Mouse (Mus musculus) limb, embryonic 11.5 days (tissue): ENCODE measurements around the gene Glipr1. TPM values are rescaled to one million over a fixed set of nuclear protein-coding genes. Genes with fewer than 3 reads are reported as not detected.

Experiments used
- ATAC-seq: fragments of 200-750 bp; cut with Nextera tagmentation; 2 replicates; pipeline ENCODE4 v1.8.0; 2017; ENCODE audit warnings: low read depth; ENCODE audit not compliant: insufficient number of reproducible peaks, low FRiP score, low TSS enrichment
- DNase-seq: peaks from one replicate; pipeline ENCODE4 v3.0.0-alpha.2; 2015; ENCODE audit warnings: low spot score
- H3K27ac ChIP-seq: fragments of 300-500 bp; sonication (generic); replicated peaks from 2 replicates; pipeline ENCODE4 v1.5.1; 2014; ENCODE audit warnings: low read depth, mild to moderate bottlenecking, low read length
- H3K27me3 ChIP-seq: fragments of 300-500 bp; sonication (generic); 2 replicates; pipeline ENCODE4 v1.6.1; 2014; ENCODE audit warnings: mild to moderate bottlenecking, low read length, mixed read lengths; ENCODE audit not compliant: control insufficient read depth, insufficient read depth
- H3K36me3 ChIP-seq: fragments of 300-500 bp; sonication (generic); 2 replicates; pipeline ENCODE4 v1.6.1; 2014; ENCODE audit warnings: mild to moderate bottlenecking, low read length, moderate library complexity, mixed read lengths; ENCODE audit not compliant: control insufficient read depth, insufficient read depth
- H3K4me1 ChIP-seq: fragments of 300-500 bp; sonication (generic); 2 replicates; pipeline ENCODE4 v1.6.1; 2014; ENCODE audit warnings: low read length, mixed read lengths; ENCODE audit not compliant: control insufficient read depth, insufficient read depth
- H3K4me2 ChIP-seq: fragments of 300-500 bp; sonication (generic); 2 replicates; pipeline ENCODE4 v1.6.1; 2014; ENCODE audit warnings: low read depth, mild to moderate bottlenecking, moderate library complexity; ENCODE audit not compliant: severe bottlenecking
- H3K4me3 ChIP-seq: fragments of 300-500 bp; sonication (generic); 2 replicates; pipeline ENCODE4 v1.5.1; 2014; ENCODE audit warnings: low read depth, low read length
- H3K9ac ChIP-seq: fragments of 300-500 bp; sonication (generic); 2 replicates; pipeline ENCODE4 v1.6.1; 2014; ENCODE audit warnings: mild to moderate bottlenecking, low read length
- H3K9me3 ChIP-seq: fragments of 300-500 bp; sonication (generic); 2 replicates; pipeline ENCODE4 v1.6.1; 2016; ENCODE audit warnings: low read length; ENCODE audit not compliant: control insufficient read depth
- WGBS: fragments of 180-500 bp; shearing (Covaris S2); extraction: QIAGEN DNeasy Blood & Tissue Kit; methylation state at CpG from one replicate; pipeline ENCODE4 v1.1.7; 2014; 5-methylcytosine and 5-hydroxymethylcytosine counted together
- polyA plus RNA-seq: library from polyadenylated mRNA; unstranded; fragments of >200 nt; fragmentation: Nextera tagmentation; extraction: Ambion mirVana; gene quantifications from 2 replicates; pipeline ENCODE4 v1.2.1, GENCODE M21; 2014

Glipr1 gene
- polyA plus RNA-seq, 1 experiment from 2014 or later, result 1.5 TPM

GRCm38 (mm10) chr10:112001756-112002520 is 493 bp downstream of the Glipr1 start:
- Histone ChIP-seq H3K4me2 (no peak overlapping the region), H3K36me3 (no peaks in the 10 kb centered on the region), H3K27ac (no peak overlapping the region), H3K4me3 (no peak overlapping the region), H3K9me3 (no peaks in the 10 kb centered on the region), H3K4me1 (no peaks in the 10 kb centered on the region), H3K27me3 (no peaks in the 10 kb centered on the region), H3K9ac (no peak overlapping the region)
- 89% methylated on average over 9 of the region's 9 CpGs for WGBS
- peak; percentile 19 for DNase-seq
- no peak for ATAC-seq

- Histone ChIP-seq H3K27me3 (no peaks in the 10 kb centered on the region), H3K4me1 (no peaks in the 10 kb centered on the region), H3K4me2 (no peak overlapping the region), H3K9me3 (no peaks in the 10 kb centered on the region), H3K4me3 (no peak overlapping the region), H3K27ac (no peak overlapping the region), H3K9ac (no peak overlapping the region), H3K36me3 (no peaks in the 10 kb centered on the region)
- peak; percentile 15 for DNase-seq
- WGBS, result 86% methylated on average over 2 of the region's 2 CpGs
- no peak for ATAC-seq
Observed at GRCm38 (mm10) chr10:112001350-112001749, 1.1 kb downstream of the Glipr1 start.

- peak; percentile 20 for DNase-seq
- no peaks in the 10 kb centered on the region for H3K36me3 ChIP-seq
- no peak overlapping the region for H3K4me2 ChIP-seq
- no peak overlapping the region for H3K9ac ChIP-seq
- no peak overlapping the region for H3K4me3 ChIP-seq
- no peak overlapping the region for H3K27ac ChIP-seq
- no peaks in the 10 kb centered on the region for H3K9me3 ChIP-seq
- H3K4me1 ChIP-seq, result no peaks in the 10 kb centered on the region
- peak; percentile 40; the same call in 1 of the 2 replicates for ATAC-seq
- WGBS, result 82% methylated on average over 5 of the region's 5 CpGs
- H3K27me3 ChIP-seq, result no peaks in the 10 kb centered on the region
Observed at GRCm38 (mm10) chr10:112000568-112000967, 1.9 kb downstream of the Glipr1 start.

GRCm38 (mm10) chr10:111999765-112000164 is 2.7 kb downstream of the Glipr1 start:
- ATAC-seq, result no peak
- Histone ChIP-seq H3K36me3 (no peaks in the 10 kb centered on the region), H3K27ac (no peak overlapping the region), H3K9me3 (no peaks in the 10 kb centered on the region), H3K4me1 (no peaks in the 10 kb centered on the region), H3K27me3 (no peaks in the 10 kb centered on the region), H3K4me2 (no peak overlapping the region), H3K9ac (no peak overlapping the region), H3K4me3 (no peak overlapping the region)
- 59% methylated on average over 3 of the region's 3 CpGs for WGBS
- DNase-seq, result no peak

- no peaks in the 10 kb centered on the region for H3K36me3 ChIP-seq
- ATAC-seq (no peak), DNase-seq (no peak)
- no peak overlapping the region for H3K9ac ChIP-seq
- no peak overlapping the region for H3K27ac ChIP-seq
- H3K9me3 ChIP-seq, result no peaks in the 10 kb centered on the region
- no peaks in the 10 kb centered on the region for H3K27me3 ChIP-seq
- no peak overlapping the region for H3K4me2 ChIP-seq
- H3K4me3 ChIP-seq, result no peak overlapping the region
- no peaks in the 10 kb centered on the region for H3K4me1 ChIP-seq
Observed at GRCm38 (mm10) chr10:111997671-111998070, 4.8 kb downstream of the Glipr1 start.

GRCm38 (mm10) chr10:111996911-111997347 is 5.5 kb downstream of the Glipr1 start:
- no peaks in the 10 kb centered on the region for H3K27me3 ChIP-seq
- no peaks in the 10 kb centered on the region for H3K36me3 ChIP-seq
- no peak for DNase-seq
- H3K9me3 ChIP-seq, result no peaks in the 10 kb centered on the region
- ATAC-seq, result no peak
- no peak overlapping the region for H3K4me2 ChIP-seq
- H3K27ac ChIP-seq, result no peak overlapping the region
- WGBS, result 77% methylated on average over 8 of the region's 8 CpGs
- H3K4me3 ChIP-seq, result no peak overlapping the region
- H3K9ac ChIP-seq, result no peak overlapping the region
- H3K4me1 ChIP-seq, result no peaks in the 10 kb centered on the region

- WGBS, result 90% methylated on average over 7 of the region's 7 CpGs
- Histone ChIP-seq H3K9me3 (no peaks in the 10 kb centered on the region), H3K4me1 (no peaks in the 10 kb centered on the region), H3K27ac (no peak overlapping the region), H3K9ac (no peak overlapping the region), H3K36me3 (no peaks in the 10 kb centered on the region), H3K27me3 (no peaks in the 10 kb centered on the region), H3K4me2 (no peak overlapping the region), H3K4me3 (no peak overlapping the region)
- DNase-seq (no peak), ATAC-seq (no peak)
Observed at GRCm38 (mm10) chr10:111996549-111996904, 5.9 kb downstream of the Glipr1 start.

- WGBS, result 93% methylated on average over 11 of the region's 11 CpGs
Observed at GRCm38 (mm10) chr10:111995803-111996548, 6.5 kb downstream of the Glipr1 start.

More at GRCm38 (mm10) chr10:111995803-111996548, 6.5 kb downstream of the Glipr1 start:
- Histone ChIP-seq H3K4me2 (no peak overlapping the region), H3K4me3 (no peak overlapping the region), H3K27me3 (no peaks in the 10 kb centered on the region), H3K36me3 (no peaks in the 10 kb centered on the region), H3K27ac (no peak overlapping the region), H3K9ac (no peak overlapping the region), H3K4me1 (no peaks in the 10 kb centered on the region), H3K9me3 (no peaks in the 10 kb centered on the region)
- ATAC-seq, result no peak
- no peak for DNase-seq
